Mouse (Mus musculus) forebrain, embryonic 12.5 days (tissue): ENCODE data around the gene Gm45233. TPM values are rescaled to one million over a fixed set of nuclear protein-coding genes. Genes with fewer than 3 reads are reported as not detected.

Experiments
- ATAC-seq: fragments of 200-750 bp; cut with Nextera tagmentation; 2 replicates; pipeline ENCODE4 v1.8.0; 2017; ENCODE audit warnings: moderate TSS enrichment; ENCODE audit not compliant: low FRiP score
- H3K27ac ChIP-seq: fragments of 300-500 bp; sonication (generic); 2 replicates; pipeline ENCODE4 v1.5.1; 2016; ENCODE audit warnings: mild to moderate bottlenecking
- H3K27me3 ChIP-seq: fragments of 300-500 bp; sonication (generic); 2 replicates; pipeline ENCODE4 v1.6.1; 2016; ENCODE audit warnings: mild to moderate bottlenecking
- H3K36me3 ChIP-seq: fragments of 300-500 bp; sonication (generic); replicated peaks from 2 replicates; pipeline ENCODE4 v1.6.1; 2016; ENCODE audit warnings: mild to moderate bottlenecking
- H3K4me1 ChIP-seq: fragments of 300-500 bp; sonication (generic); 2 replicates; pipeline ENCODE4 v1.6.1; 2016
- H3K4me2 ChIP-seq: fragments of 300-500 bp; sonication (generic); 2 replicates; pipeline ENCODE4 v1.6.1; 2016; ENCODE audit warnings: mild to moderate bottlenecking, moderate library complexity
- H3K4me3 ChIP-seq: fragments of 300-500 bp; sonication (generic); replicated peaks from 2 replicates; pipeline ENCODE4 v1.5.1; 2016; ENCODE audit warnings: mild to moderate bottlenecking
- H3K9ac ChIP-seq: fragments of 300-500 bp; sonication (generic); 2 replicates; pipeline ENCODE4 v1.6.1; 2016; ENCODE audit warnings: mild to moderate bottlenecking
- H3K9me3 ChIP-seq: fragments of 300-500 bp; sonication (generic); 2 replicates; pipeline ENCODE4 v1.6.1; 2016
- WGBS: fragments of 180-500 bp; shearing (Covaris S2); methylation state at CpG from one replicate; pipeline ENCODE4 v1.1.7; 2016; 5-methylcytosine and 5-hydroxymethylcytosine counted together
- microRNA-seq: library from miRNA; unstranded; fragments of <30 nt; microRNA quantifications from one replicate; pipeline ENCODE4, GENCODE M21; 2017
- polyA plus RNA-seq: library from polyadenylated mRNA; unstranded; fragments of >200 nt; fragmentation: Nextera tagmentation; extraction: Ambion mirVana; gene quantifications from 2 replicates; pipeline ENCODE4 v1.2.1, GENCODE M21; 2016

Gm45233 gene
- polyA plus RNA-seq, 1 experiment from 2014 or later = 0.47 TPM

DNA sequence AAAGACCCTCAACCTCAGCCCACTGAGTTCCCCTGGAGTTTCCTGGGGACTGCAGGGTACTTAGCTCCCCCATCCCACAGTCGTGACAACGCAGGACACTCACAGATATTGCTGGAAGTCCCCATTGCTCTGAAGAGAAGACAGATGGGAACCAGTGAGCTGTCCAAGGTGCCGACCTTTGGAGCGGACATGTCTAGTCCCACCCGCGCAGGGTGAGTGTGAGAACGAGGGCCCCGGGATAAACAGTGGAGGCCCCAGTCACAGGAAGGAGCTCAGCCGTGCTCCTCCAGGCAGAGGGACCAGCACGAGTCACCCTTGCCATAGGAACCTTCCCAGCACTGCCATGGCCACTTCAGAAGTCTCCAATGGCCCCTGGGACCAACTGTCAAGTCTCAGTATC, 39.3 kb downstream of the Gm45233 start:
- H3K9me3 ChIP-seq = no peaks in the 10 kb centered on the region
- H3K4me2 ChIP-seq = no peak overlapping the region
- H3K27ac ChIP-seq = no peak overlapping the region
- no peak overlapping the region for H3K4me3 ChIP-seq
- ATAC-seq = no peak
- H3K9ac ChIP-seq = no peak overlapping the region
- H3K27me3 ChIP-seq = peaks cover 16% of the 10 kb centered on the region
- peaks cover 7% of the 10 kb centered on the region for H3K36me3 ChIP-seq
- WGBS = 22% methylated on average over 10 of the region's 10 CpGs
- H3K4me1 ChIP-seq = peaks cover 25% of the 10 kb centered on the region

DNA sequence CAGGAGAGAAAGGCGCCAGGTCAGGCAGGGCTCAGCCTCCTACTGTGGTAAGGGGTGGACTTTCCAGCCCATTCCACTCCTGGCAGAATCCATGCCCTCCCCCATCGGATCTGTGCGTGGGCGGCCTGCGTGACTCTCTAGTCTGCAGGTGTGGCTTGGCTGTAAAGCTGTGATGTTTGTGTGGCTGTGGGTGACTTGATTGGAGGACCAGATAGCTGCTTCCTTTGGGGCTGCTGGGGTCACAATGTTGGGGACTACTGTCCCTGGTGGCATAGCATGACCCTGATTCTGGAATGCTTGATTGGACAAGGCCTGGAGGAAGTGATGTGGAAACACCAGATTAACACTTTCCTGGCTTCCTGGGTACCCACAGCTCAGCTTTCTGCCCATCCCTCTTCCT, 44.7 kb downstream of the Gm45233 start:
- Histone ChIP-seq H3K4me1 (peaks cover 22% of the 10 kb centered on the region), H3K4me2 (peak overlapping the region; percentile 77), H3K27ac (no peak overlapping the region), H3K4me3 (peak overlapping the region; percentile 69), H3K9ac (peak overlapping the region; percentile 93; the same call in 1 of the 2 replicates), H3K36me3 (no peaks in the 10 kb centered on the region), H3K27me3 (no peaks in the 10 kb centered on the region), H3K9me3 (no peaks in the 10 kb centered on the region)
- 45% methylated on average over 5 of the region's 5 CpGs for WGBS
- ATAC-seq = no peak

DNA sequence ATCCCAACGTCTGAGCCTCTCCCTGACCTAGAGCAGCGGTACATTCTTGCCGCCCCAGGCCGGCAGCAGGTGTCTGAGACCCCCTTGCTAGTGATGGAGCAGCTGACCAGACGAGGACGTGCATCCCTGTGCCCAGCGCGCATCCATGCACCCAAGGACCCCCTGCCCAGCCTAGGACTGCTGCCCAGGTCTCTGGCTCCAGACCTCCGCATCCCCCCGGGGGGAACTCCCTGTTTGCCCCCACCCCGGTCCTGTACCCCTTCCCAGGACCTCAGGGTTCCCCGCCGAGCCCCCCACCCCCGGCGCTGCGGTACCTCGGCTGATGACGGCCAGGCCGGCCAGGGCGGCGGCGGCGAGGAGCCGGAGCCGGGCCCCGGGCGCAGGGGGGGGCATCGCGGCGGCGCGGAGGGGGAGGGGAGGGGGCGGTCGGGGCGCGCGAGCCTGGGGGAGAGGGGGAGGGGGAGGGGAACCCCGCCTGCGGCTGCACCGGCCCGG, 45.8 kb downstream of the Gm45233 start, which contains the start of gene Iglon5:
Gene Iglon5, minus strand, starts transcription at position 445 of the 495 bp plus-strand sequence.
- WGBS = 2% methylated on average over 16 of the region's 41 CpGs
- H3K27ac ChIP-seq = peak within 1 kb of the TSS; percentile 86
- peak; percentile 69 for ATAC-seq
- H3K4me1 ChIP-seq = peaks cover 22% of the 10 kb centered on the region
- H3K4me2 ChIP-seq = peak within 1 kb of the TSS; percentile 77
- H3K9me3 ChIP-seq = no peaks in the 10 kb centered on the region
- peak within 1 kb of the TSS; percentile 93 for H3K9ac ChIP-seq
- no peaks in the 10 kb centered on the region for H3K36me3 ChIP-seq
- H3K27me3 ChIP-seq = no peaks in the 10 kb centered on the region
- peak within 1 kb of the TSS; percentile 69 for H3K4me3 ChIP-seq

DNA sequence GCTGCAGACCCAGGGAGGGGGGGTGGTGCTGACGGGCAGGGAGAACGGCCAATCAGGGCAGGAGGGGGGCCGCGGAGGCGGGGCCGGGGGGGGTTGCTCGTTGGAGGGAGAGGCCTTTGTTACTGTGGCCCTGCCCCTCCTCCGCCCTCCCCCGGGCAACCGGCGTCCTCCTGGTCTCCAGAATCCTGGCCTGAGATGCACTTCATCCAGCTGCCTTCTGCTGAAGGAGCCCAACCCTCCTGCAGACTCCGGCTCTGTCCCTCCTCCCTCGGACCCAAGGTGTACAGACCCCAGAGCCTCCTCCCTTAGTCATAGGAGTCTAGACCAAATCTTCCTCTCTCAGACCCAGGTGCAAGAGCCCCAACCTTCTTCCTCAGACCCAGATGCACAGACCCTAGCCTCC, 46.3 kb downstream of the Gm45233 start:
- Histone ChIP-seq H3K4me1 (peaks cover 22% of the 10 kb centered on the region), H3K27me3 (no peaks in the 10 kb centered on the region), H3K4me2 (peak overlapping the region; percentile 77), H3K9ac (peak overlapping the region; percentile 93), H3K27ac (peak overlapping the region; percentile 86), H3K4me3 (peak overlapping the region; percentile 69), H3K36me3 (no peaks in the 10 kb centered on the region), H3K9me3 (no peaks in the 10 kb centered on the region)
- peak; percentile 90 for ATAC-seq
- under 1% methylated on average over 12 of the region's 13 CpGs for WGBS

DNA sequence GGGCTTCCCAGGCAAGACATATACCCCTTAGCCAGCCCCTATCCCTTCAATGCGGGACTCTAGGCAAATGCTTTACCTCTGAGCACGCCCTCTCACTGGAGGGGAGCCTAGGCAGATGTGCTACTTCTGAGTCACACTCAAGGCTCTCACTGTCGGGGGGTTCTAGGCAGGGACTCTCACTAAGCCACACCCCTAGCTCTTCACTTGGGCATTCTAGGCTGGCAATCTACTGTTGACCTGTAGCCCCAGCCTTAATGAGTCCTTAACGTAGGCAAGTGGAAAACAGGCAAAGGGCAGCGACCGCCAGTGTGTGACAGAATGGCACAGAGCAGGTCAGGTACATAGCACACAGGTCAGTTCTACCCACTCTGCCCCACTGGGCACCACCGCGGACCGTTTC, 46.9 kb downstream of the Gm45233 start:
- H3K36me3 ChIP-seq = no peaks in the 10 kb centered on the region
- peaks cover 3% of the 10 kb centered on the region for H3K27me3 ChIP-seq
- peaks cover 22% of the 10 kb centered on the region for H3K4me1 ChIP-seq
- H3K9me3 ChIP-seq = no peaks in the 10 kb centered on the region
- 0 out of 2 replicates have a peak overlapping the region, but pooled peaks have one; percentile 69 for H3K4me3 ChIP-seq
- no peak overlapping the region for H3K27ac ChIP-seq
- peak overlapping the region; percentile 77 for H3K4me2 ChIP-seq
- H3K9ac ChIP-seq = 0 out of 2 replicates have a peak overlapping the region, but pooled peaks have one; percentile 93
- 75% methylated on average over 9 of the region's 9 CpGs for WGBS
- 0 out of 2 replicates have a peak, but pooled peaks have one; percentile 15 for ATAC-seq

DNA sequence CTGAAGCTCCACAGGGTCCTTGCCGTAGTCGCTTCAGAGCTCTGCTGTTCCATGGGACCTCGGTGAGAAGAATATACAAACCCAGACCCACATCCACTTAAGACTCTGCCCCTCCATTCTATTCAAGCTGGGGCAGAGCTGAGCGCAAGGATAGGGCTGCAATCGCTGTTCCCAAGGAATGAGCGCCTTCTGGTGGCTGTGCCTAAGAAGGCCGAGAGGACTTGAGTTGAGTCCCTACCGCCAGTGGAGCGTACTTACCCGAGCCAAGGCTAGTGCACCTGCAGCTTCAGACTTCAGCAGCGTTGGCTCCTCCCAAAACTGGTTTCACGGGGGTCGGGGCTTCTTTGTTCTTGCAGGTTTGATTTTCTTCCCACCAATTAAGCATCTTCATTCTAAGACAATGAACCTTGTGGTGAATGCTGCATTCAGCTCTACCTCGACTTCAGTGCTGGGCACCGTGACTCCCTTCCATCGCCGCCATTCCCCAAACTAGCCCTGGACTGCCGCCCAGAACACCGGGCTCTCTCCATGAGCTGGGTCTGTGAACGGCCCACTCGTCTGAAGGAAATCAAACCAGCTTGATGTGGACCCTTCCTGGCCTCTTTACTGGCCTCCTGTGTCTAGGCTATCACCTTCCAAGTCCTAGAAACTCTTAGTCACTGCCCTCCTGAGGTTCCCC, 51.6 kb downstream of the Gm45233 start:
- ATAC-seq = peak; percentile 76
- Histone ChIP-seq H3K36me3 (no peaks in the 10 kb centered on the region), H3K9ac (no peak overlapping the region), H3K4me2 (no peak overlapping the region; the same call in 1 of the 2 replicates), H3K27me3 (peaks cover 9% of the 10 kb centered on the region), H3K9me3 (peaks cover 5% of the 10 kb centered on the region; the same call in 1 of the 2 replicates), H3K4me1 (peaks cover 5% of the 10 kb centered on the region; the same call in 1 of the 2 replicates), H3K4me3 (no peak overlapping the region), H3K27ac (no peak overlapping the region)
- WGBS = 14% methylated on average over 21 of the region's 21 CpGs

DNA sequence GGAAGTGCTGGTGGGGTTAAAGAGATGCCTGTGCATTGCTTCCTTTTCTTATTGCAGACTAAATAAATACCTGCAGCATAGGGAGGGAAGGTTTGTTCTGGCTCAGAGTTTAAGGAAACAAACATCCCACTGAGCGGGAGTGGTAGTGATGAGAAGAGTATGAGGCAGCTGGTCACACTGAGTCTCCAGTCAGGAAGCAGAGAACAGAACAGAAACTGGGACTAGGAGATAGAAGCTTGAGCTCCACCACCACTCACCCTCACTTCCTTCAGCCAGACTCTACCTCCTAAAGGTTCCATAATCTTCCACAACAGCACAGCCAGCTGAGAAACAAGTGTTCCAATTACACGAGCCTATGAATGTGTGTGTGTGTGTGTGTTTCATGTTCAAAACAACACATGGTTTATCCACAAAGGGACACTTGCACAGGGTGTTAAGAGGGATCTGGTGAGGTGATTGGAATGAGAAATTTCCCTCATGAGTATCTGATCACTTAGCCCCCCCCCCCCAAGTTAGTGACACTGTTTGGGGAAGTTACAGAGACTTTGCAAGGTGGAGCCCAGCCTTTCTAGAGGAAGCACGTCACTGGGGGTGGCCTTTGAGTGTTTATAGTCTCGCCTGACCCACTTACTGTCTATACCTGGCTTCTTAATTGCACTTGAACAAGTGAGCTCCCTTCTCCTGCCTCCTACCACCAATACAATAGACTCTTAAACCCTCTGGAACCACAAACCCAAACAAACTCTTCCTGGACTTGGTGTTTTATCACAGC, 68.0 kb downstream of the Gm45233 start:
- WGBS = 72% methylated on average over 4 of the region's 4 CpGs
- H3K4me3 ChIP-seq = no peak overlapping the region
- ATAC-seq = no peak
- H3K27me3 ChIP-seq = no peaks in the 10 kb centered on the region
- no peaks in the 10 kb centered on the region for H3K4me1 ChIP-seq
- H3K9ac ChIP-seq = no peak overlapping the region
- H3K36me3 ChIP-seq = no peaks in the 10 kb centered on the region
- no peak overlapping the region for H3K27ac ChIP-seq
- no peaks in the 10 kb centered on the region for H3K9me3 ChIP-seq
- H3K4me2 ChIP-seq = no peak overlapping the region

DNA sequence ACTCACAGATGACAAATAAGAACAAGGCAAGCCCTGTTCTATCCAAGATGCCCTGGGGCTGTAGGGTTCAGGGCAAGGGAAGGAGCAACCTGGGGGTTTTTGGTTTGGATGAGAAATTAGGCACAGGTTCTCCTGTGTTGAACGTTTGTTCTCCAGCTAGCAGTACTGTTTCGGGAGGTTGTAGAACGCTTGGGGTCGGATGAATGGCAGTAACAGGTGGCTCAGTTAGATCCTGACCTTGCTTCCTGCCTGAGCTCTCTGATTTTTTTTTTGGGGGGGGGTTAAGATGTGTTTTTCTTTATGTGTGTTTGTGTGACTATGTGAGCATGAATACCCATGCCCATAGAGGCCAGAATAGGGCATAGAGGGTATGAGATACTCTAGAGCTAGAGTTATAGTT, 68.6 kb downstream of the Gm45233 start:
- Histone ChIP-seq H3K36me3 (no peaks in the 10 kb centered on the region), H3K4me2 (no peak overlapping the region), H3K4me1 (no peaks in the 10 kb centered on the region), H3K27ac (no peak overlapping the region), H3K4me3 (no peak overlapping the region), H3K9me3 (no peaks in the 10 kb centered on the region), H3K27me3 (no peaks in the 10 kb centered on the region), H3K9ac (no peak overlapping the region)
- WGBS = 84% methylated on average over 4 of the region's 4 CpGs
- no peak for ATAC-seq

Small RNAs within 50 kb of the gene (microRNA-seq; reads per million reads assigned to microRNA genes)
- 0.97 reads per million for gene Mir7051

Other genes starting within 250 kb of the Gm45233 start
- gene Zfp715, start 130.8 kb upstream of the Gm45233 start, polyA plus RNA-seq = 14.8 and 15.4 TPM in 2 replicates
- gene Siglecf, start 92.8 kb upstream of the Gm45233 start, polyA plus RNA-seq = 0.09 and 0.33 TPM in 2 replicates
- gene Siglecg, start 35.9 kb upstream of the Gm45233 start, polyA plus RNA-seq = not detected in 2 replicates
- gene Lim2, start 16.5 kb upstream of the Gm45233 start, polyA plus RNA-seq = not detected in 2 replicates
- gene Nkg7, start 7.1 kb upstream of the Gm45233 start, polyA plus RNA-seq = 0.51 TPM in 1 of 2 replicates, not detected in the other
- gene Cldnd2, start 3.3 kb upstream of the Gm45233 start, polyA plus RNA-seq = not detected in 2 replicates
- 151 and 161 TPM in 2 replicates for gene Etfb, start within 50 bp of the Gm45233 start, polyA plus RNA-seq
- 3.1 and 5.0 TPM in 2 replicates for gene Vsig10l, start 19.0 kb downstream of the Gm45233 start, polyA plus RNA-seq
- 2.5 and 2.8 TPM in 2 replicates for gene Iglon5, start 45.9 kb downstream of the Gm45233 start, polyA plus RNA-seq
- gene 4931406B18Rik, start 61.8 kb downstream of the Gm45233 start, polyA plus RNA-seq = not detected in 2 replicates
- 0.56 and 0.69 TPM in 2 replicates for gene Cd33, start 100.3 kb downstream of the Gm45233 start, polyA plus RNA-seq
- gene Zfp658, start 118.1 kb downstream of the Gm45233 start, polyA plus RNA-seq = 7.5 and 7.8 TPM in 2 replicates
- gene Zfp719, start 135.5 kb downstream of the Gm45233 start, polyA plus RNA-seq = 14.6 and 17.1 TPM in 2 replicates
- 0.61 and 0.73 TPM in 2 replicates for gene Zfp819, start 163.0 kb downstream of the Gm45233 start, polyA plus RNA-seq
- gene Ceacam18, start 190.6 kb downstream of the Gm45233 start, polyA plus RNA-seq = not detected in 2 replicates
- gene Siglece, start 216.0 kb downstream of the Gm45233 start, polyA plus RNA-seq = 0.17 and 0.35 TPM in 2 replicates
- gene Ctu1, start 227.9 kb downstream of the Gm45233 start, polyA plus RNA-seq = 16.9 and 17.8 TPM in 2 replicates
- not detected in 2 replicates for gene Klk14, start 246.3 kb downstream of the Gm45233 start, polyA plus RNA-seq